Mouse (Mus musculus): ENCODE results near the gene Pde1c. TPM values are rescaled to one million over a fixed set of nuclear protein-coding genes. Genes with fewer than 3 reads are reported as not detected.

Pde1c gene
- polyA plus RNA-seq, 1 experiment from 2014 or later: 9.3 TPM

GRCm38 (mm10) chr6:56416191-56416590 is 152.7 kb downstream of the Pde1c start:
- ATAC-seq (ENCODE audit: low FRiP score): no peak
- Histone ChIP-seq H3K27me3 (no peaks in the 10 kb centered on the region), H3K36me3 (replicated peaks) (no peaks in the 10 kb centered on the region)

GRCm38 (mm10) chr6:56389178-56389577 is 179.7 kb downstream of the Pde1c start:
- Histone ChIP-seq H3K9ac (no peak overlapping the region), H3K4me2 (no peak overlapping the region), H3K9me3 (no peaks in the 10 kb centered on the region), H3K4me3 (replicated peaks) (no peak overlapping the region), H3K27me3 (no peaks in the 10 kb centered on the region), H3K4me1 (no peaks in the 10 kb centered on the region), H3K36me3 (replicated peaks) (no peaks in the 10 kb centered on the region), H3K27ac (no peak overlapping the region)
- no peak for ATAC-seq (ENCODE audit: low FRiP score)
- 76% methylated on average over 5 of the region's 5 CpGs for WGBS

More at GRCm38 (mm10) chr6:56416191-56416590, 152.7 kb downstream of the Pde1c start:
- whole genome bisulfite sequencing: 81% methylated on average over 4 of the region's 4 CpGs
- H3K4me2 ChIP-seq: no peak overlapping the region
- no peak overlapping the region for H3K4me3 ChIP-seq (replicated peaks)
- no peak overlapping the region for H3K27ac ChIP-seq
- no peak overlapping the region for H3K9ac ChIP-seq
- H3K4me1 ChIP-seq: no peaks in the 10 kb centered on the region
- no peaks in the 10 kb centered on the region for H3K9me3 ChIP-seq

- H3K4me2 ChIP-seq: no peak overlapping the region
- H3K4me3 ChIP-seq (replicated peaks): no peak overlapping the region
- ATAC-seq (ENCODE audit: low FRiP score): no peak
- H3K27ac ChIP-seq: no peak overlapping the region
- no peaks in the 10 kb centered on the region for H3K4me1 ChIP-seq
- H3K9ac ChIP-seq: no peak overlapping the region
- no peaks in the 10 kb centered on the region for H3K27me3 ChIP-seq
- no peaks in the 10 kb centered on the region for H3K36me3 ChIP-seq (replicated peaks)
- no peaks in the 10 kb centered on the region for H3K9me3 ChIP-seq
- WGBS: 92% methylated on average over 3 of the region's 3 CpGs
These were observed 192.5 kb downstream of the Pde1c start for GRCm38 (mm10) chr6:56376359-56376758.

GRCm38 (mm10) chr6:56374180-56374579 is 194.7 kb downstream of the Pde1c start:
- Histone ChIP-seq H3K4me3 (replicated peaks) (no peak overlapping the region), H3K27ac (no peak overlapping the region), H3K4me1 (no peaks in the 10 kb centered on the region), H3K27me3 (no peaks in the 10 kb centered on the region), H3K9ac (no peak overlapping the region), H3K36me3 (replicated peaks) (no peaks in the 10 kb centered on the region), H3K9me3 (no peaks in the 10 kb centered on the region), H3K4me2 (no peak overlapping the region)
- no peak for ATAC-seq (ENCODE audit: low FRiP score)
- 90% methylated on average over 5 of the region's 5 CpGs for WGBS

- Histone ChIP-seq H3K9ac (no peak overlapping the region), H3K27ac (no peak overlapping the region), H3K36me3 (replicated peaks) (no peaks in the 10 kb centered on the region), H3K9me3 (no peaks in the 10 kb centered on the region), H3K4me1 (no peaks in the 10 kb centered on the region), H3K4me2 (no peak overlapping the region), H3K27me3 (no peaks in the 10 kb centered on the region), H3K4me3 (replicated peaks) (no peak overlapping the region)
- no peak for ATAC-seq (ENCODE audit: low FRiP score)
- WGBS: 95% methylated on average over 3 of the region's 3 CpGs
These were observed 195.2 kb downstream of the Pde1c start for GRCm38 (mm10) chr6:56373753-56374152.

- WGBS: 80% methylated on average over 10 of the region's 10 CpGs
These were observed 195.7 kb downstream of the Pde1c start for GRCm38 (mm10) chr6:56373046-56373751.

GRCm38 (mm10) chr6:56369462-56369861 is 199.4 kb downstream of the Pde1c start:
- no peaks in the 10 kb centered on the region for H3K36me3 ChIP-seq (replicated peaks)
- H3K9ac ChIP-seq: no peak overlapping the region
- no peak overlapping the region for H3K4me3 ChIP-seq (replicated peaks)
- no peak overlapping the region for H3K4me2 ChIP-seq
- no peak overlapping the region for H3K27ac ChIP-seq
- H3K27me3 ChIP-seq: no peaks in the 10 kb centered on the region
- 75% methylated on average over 13 of the region's 13 CpGs for WGBS
- no peaks in the 10 kb centered on the region for H3K4me1 ChIP-seq
- ATAC-seq (ENCODE audit: low FRiP score): no peak
- no peaks in the 10 kb centered on the region for H3K9me3 ChIP-seq

More at GRCm38 (mm10) chr6:56373046-56373751, 195.7 kb downstream of the Pde1c start:
- Histone ChIP-seq H3K9ac (no peak overlapping the region), H3K36me3 (replicated peaks) (no peaks in the 10 kb centered on the region), H3K27ac (no peak overlapping the region), H3K4me3 (replicated peaks) (no peak overlapping the region), H3K9me3 (no peaks in the 10 kb centered on the region), H3K27me3 (no peaks in the 10 kb centered on the region), H3K4me2 (no peak overlapping the region), H3K4me1 (no peaks in the 10 kb centered on the region)
- peak; percentile 30; the same call in 1 of the 2 replicates for ATAC-seq (ENCODE audit: low FRiP score)

- Histone ChIP-seq H3K9me3 (no peaks in the 10 kb centered on the region), H3K27me3 (no peaks in the 10 kb centered on the region), H3K27ac (no peak overlapping the region), H3K9ac (no peak overlapping the region), H3K36me3 (replicated peaks) (no peaks in the 10 kb centered on the region), H3K4me2 (no peak overlapping the region), H3K4me1 (no peaks in the 10 kb centered on the region), H3K4me3 (replicated peaks) (no peak overlapping the region)
- ATAC-seq (ENCODE audit: low FRiP score): no peak
- 79% methylated on average over 1 of the region's 1 CpGs for WGBS
These were observed 200.8 kb downstream of the Pde1c start for GRCm38 (mm10) chr6:56368116-56368515.

GRCm38 (mm10) chr6:56367257-56367656 is 201.6 kb downstream of the Pde1c start:
- Histone ChIP-seq H3K9ac (no peak overlapping the region), H3K4me3 (replicated peaks) (no peak overlapping the region), H3K27me3 (no peaks in the 10 kb centered on the region), H3K27ac (no peak overlapping the region), H3K36me3 (replicated peaks) (no peaks in the 10 kb centered on the region), H3K4me2 (no peak overlapping the region), H3K4me1 (peaks cover 4% of the 10 kb centered on the region; the same call in 1 of the 2 replicates), H3K9me3 (no peaks in the 10 kb centered on the region)
- no peak for ATAC-seq (ENCODE audit: low FRiP score)

- H3K4me1 ChIP-seq: peaks cover 18% of the 10 kb centered on the region
- peak overlapping the region; percentile 72; the same call in 1 of the 2 replicates for H3K9ac ChIP-seq
- H3K36me3 ChIP-seq (replicated peaks): no peaks in the 10 kb centered on the region
- peak overlapping the region; percentile 49 for H3K4me3 ChIP-seq (replicated peaks)
- H3K27ac ChIP-seq: no peak overlapping the region
- peak overlapping the region; percentile 91 for H3K4me2 ChIP-seq
- peaks cover 15% of the 10 kb centered on the region; the same call in 1 of the 2 replicates for H3K27me3 ChIP-seq
- H3K9me3 ChIP-seq: no peaks in the 10 kb centered on the region
- WGBS: 4% methylated on average over 5 of the region's 5 CpGs
- ATAC-seq (ENCODE audit: low FRiP score): peak; percentile 68; the same call in 1 of the 2 replicates
These were observed 206.3 kb downstream of the Pde1c start for GRCm38 (mm10) chr6:56362650-56363049.

- H3K27ac ChIP-seq: no peak overlapping the region
- WGBS: 0% methylated on average over 10 of the region's 10 CpGs
These were observed 206.8 kb downstream of the Pde1c start for GRCm38 (mm10) chr6:56362128-56362545.

GRCm38 (mm10) chr6:56361348-56362127 is 207.4 kb downstream of the Pde1c start:
- Histone ChIP-seq H3K27ac (no peak overlapping the region), H3K4me1 (peaks cover 18% of the 10 kb centered on the region), H3K27me3 (peaks cover 15% of the 10 kb centered on the region; the same call in 1 of the 2 replicates), H3K36me3 (replicated peaks) (no peaks in the 10 kb centered on the region), H3K4me2 (peak overlapping the region; percentile 91), H3K4me3 (replicated peaks) (peak overlapping the region; percentile 49), H3K9ac (peak overlapping the region; percentile 72), H3K9me3 (no peaks in the 10 kb centered on the region)
- peak; percentile 64 for ATAC-seq (ENCODE audit: low FRiP score)
- WGBS: 1% methylated on average over 19 of the region's 19 CpGs

More at GRCm38 (mm10) chr6:56362128-56362545, 206.8 kb downstream of the Pde1c start:
- Histone ChIP-seq H3K9me3 (no peaks in the 10 kb centered on the region), H3K4me2 (peak overlapping the region; percentile 91), H3K9ac (peak overlapping the region; percentile 72), H3K27me3 (peaks cover 15% of the 10 kb centered on the region; the same call in 1 of the 2 replicates), H3K4me3 (replicated peaks) (peak overlapping the region; percentile 49), H3K36me3 (replicated peaks) (no peaks in the 10 kb centered on the region), H3K4me1 (peaks cover 18% of the 10 kb centered on the region)
- ATAC-seq (ENCODE audit: low FRiP score): peak; percentile 93

Measured in forebrain, embryonic 12.5 days (tissue).